11 mouse cellular contexts compared by ENCODE assay signal in the genomic region with DNA sequence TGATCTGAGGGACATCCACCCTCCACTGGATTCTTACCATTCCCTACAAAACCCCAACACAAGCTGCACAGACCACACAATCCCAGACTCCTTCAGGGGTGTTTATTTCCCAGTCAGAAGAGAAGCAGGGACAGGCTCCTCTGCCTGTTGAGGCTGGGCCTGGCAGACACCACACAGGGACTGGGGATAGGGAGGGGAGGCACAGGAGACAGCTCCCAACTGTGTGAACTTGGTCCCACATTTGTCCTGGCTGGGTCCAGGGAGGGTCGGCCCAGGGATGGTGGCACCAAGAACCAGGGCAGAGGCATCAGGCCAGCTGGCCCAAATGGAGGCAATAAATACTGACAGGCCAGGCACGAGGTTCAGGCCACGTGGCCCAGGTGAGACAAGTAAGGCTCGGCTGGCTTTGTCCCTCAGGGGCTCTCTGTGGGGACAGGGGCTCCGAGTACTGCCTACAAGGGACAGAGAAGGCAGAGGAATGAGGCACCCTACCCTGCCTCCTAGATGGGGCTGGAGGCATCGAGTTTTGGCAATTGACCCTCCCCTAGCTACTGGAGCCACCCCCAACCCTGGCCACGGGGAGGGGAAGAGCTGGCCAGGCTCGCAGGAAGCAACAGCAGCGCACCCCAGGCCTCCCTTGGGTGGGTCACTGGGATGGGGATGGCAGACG. TPM values are rescaled to one million over a fixed set of nuclear protein-coding genes. Genes with fewer than 3 reads are reported as not detected.
DNase-seq lines count a peak whose midpoint lies in the region; ATAC-seq and TF ChIP-seq lines count a peak whose summit lies in the region.
"Had no signal": no experiment of that assay in that cellular context is flagged by ENCODE, and none has a peak within 500 bp of the region (broad histone marks: within the 10 kb centered on the region; RNA-seq: fewer than 3 reads in every experiment).

No protein-coding gene starts in this region.

- H3K9ac ChIP-seq in neural tube, embryonic 15.5 days (replicated peaks): 0 out of 2 replicates have a peak overlapping the region, but pooled peaks have one; percentile 7

- no peak overlapping the region for H3K4me3 ChIP-seq in cerebellum, adult 2 months (replicated peaks; ENCODE audit: insufficient read depth, low read depth, low read length)
- H3K4me3 ChIP-seq in megakaryocyte, embryonic 14.5 days (replicated peaks): peak overlapping the region; percentile 71
- H3K4me3 ChIP-seq in neural tube, embryonic 15.5 days (replicated peaks): no peak overlapping the region

- TF ChIP-seq POLR2A in cerebellum, adult 2 months (IDR thresholded peaks at IDR 0.05; ENCODE audit: borderline replicate concordance, insufficient read depth, low read length): no peak

- DNase-seq in cerebellum, adult 9-11 months: peak; percentile 61
- DNase-seq in cerebellum, adult 2 months: no peak
- peak; percentile 33 for DNase-seq in kidney, postnatal 10 days
- DNase-seq in urinary bladder, postnatal 25 days (ENCODE audit: low spot score): no peak
- no peak for DNase-seq in ovary, postnatal 10 days (ENCODE audit: low spot score)

- H3K27me3 ChIP-seq in cerebellum, adult 2 months (ENCODE audit: control insufficient read depth, insufficient read depth, low read length): no peaks in the 10 kb centered on the region
- H3K27me3 ChIP-seq in megakaryocyte, embryonic 14.5 days (replicated peaks): no peaks in the 10 kb centered on the region
- no peaks in the 10 kb centered on the region for H3K27me3 ChIP-seq in neural tube, embryonic 15.5 days (replicated peaks)

- H3K27ac ChIP-seq in cerebellum, adult 2 months (ENCODE audit: insufficient read depth, low read length): no peak overlapping the region
- no peak overlapping the region for H3K27ac ChIP-seq in neural tube, embryonic 15.5 days (replicated peaks)

- H3K9me3 ChIP-seq in megakaryocyte, embryonic 14.5 days: no peaks in the 10 kb centered on the region
- no peaks in the 10 kb centered on the region for H3K9me3 ChIP-seq in neural tube, embryonic 15.5 days (replicated peaks)

- H3K4me1 ChIP-seq in cerebellum, adult 2 months (ENCODE audit: control insufficient read depth, insufficient read depth, low read length): peaks cover 13% of the 10 kb centered on the region
- H3K4me1 ChIP-seq in megakaryocyte, embryonic 14.5 days: peaks cover 78% of the 10 kb centered on the region
- H3K4me1 ChIP-seq in neural tube, embryonic 15.5 days: peaks cover 41% of the 10 kb centered on the region

- TF ChIP-seq CTCF in cerebellum, adult 2 months (IDR thresholded peaks at IDR 0.05; ENCODE audit: borderline replicate concordance, insufficient read depth, low read depth, low read length): no peak

- no peak overlapping the region for H3K4me2 ChIP-seq in neural tube, embryonic 15.5 days

- ATAC-seq in megakaryocyte, adult 5-6 weeks (ENCODE audit: poor library complexity, severe bottlenecking): no peak
- no peak for ATAC-seq in neural tube, embryonic 15.5 days (ENCODE audit: low FRiP score)
- ATAC-seq: activated CD4-positive, CD25-positive, alpha-beta regulatory T cell, adult 4 months had no signal

- WGBS in cerebellum, adult 2 months: 54% methylated on average over 10 of the region's 10 CpGs
- 84% methylated on average over 10 of the region's 10 CpGs for WGBS in neural tube, embryonic 15.5 days

- H3K36me3 ChIP-seq in megakaryocyte, embryonic 14.5 days (replicated peaks; ENCODE audit: low read length): peaks cover 46% of the 10 kb centered on the region
- H3K36me3 ChIP-seq in neural tube, embryonic 15.5 days: peaks cover 25% of the 10 kb centered on the region

RNA-seq across cellular contexts. Expression of a gene that starts 3.3 kb away (rescaled TPM):
- polyA plus RNA-seq in cerebellum, adult 2 months (2012; rRNA removed): 288 and 305 TPM in 2 replicates
- 1,582 and 1,923 TPM in 2 replicates for polyA plus RNA-seq in megakaryocyte, embryonic 14.5 days (2012; ENCODE audit: insufficient read depth, low replicate concordance)
- total RNA-seq in megakaryocyte, adult 5-6 weeks (2015): 506 and 521 TPM in 2 replicates
- 226 and 275 TPM in 2 replicates for total RNA-seq in megakaryocyte, adult 5-6 weeks (2017)
- 488 and 542 TPM in 2 replicates for polyA plus RNA-seq in neural tube, embryonic 15.5 days (2015; fragmentation: Nextera tagmentation; extraction: Ambion mirVana)

RNA-seq across cellular contexts. Expression of a gene that starts 5.1 kb away (rescaled TPM):
- 98.4 and 105 TPM in 2 replicates for polyA plus RNA-seq in cerebellum, adult 2 months (2012; rRNA removed)
- polyA plus RNA-seq in megakaryocyte, embryonic 14.5 days (2012; ENCODE audit: insufficient read depth, low replicate concordance): 1,223 and 1,872 TPM in 2 replicates
- 301 and 325 TPM in 2 replicates for total RNA-seq in megakaryocyte, adult 5-6 weeks (2015)
- total RNA-seq in megakaryocyte, adult 5-6 weeks (2017): 587 and 590 TPM in 2 replicates
- 282 and 351 TPM in 2 replicates for polyA plus RNA-seq in neural tube, embryonic 15.5 days (2015; fragmentation: Nextera tagmentation; extraction: Ambion mirVana)

RNA-seq across cellular contexts. Expression of a gene that starts 20.0 kb away (rescaled TPM):
- 42.6 and 51.8 TPM in 2 replicates for polyA plus RNA-seq in cerebellum, adult 2 months (2012; rRNA removed)
- 25.9 and 253 TPM in 2 replicates for polyA plus RNA-seq in megakaryocyte, embryonic 14.5 days (2012; ENCODE audit: insufficient read depth, low replicate concordance)
- total RNA-seq in megakaryocyte, adult 5-6 weeks (2015): 143 and 149 TPM in 2 replicates
- 171 and 196 TPM in 2 replicates for total RNA-seq in megakaryocyte, adult 5-6 weeks (2017)
- 219 and 265 TPM in 2 replicates for polyA plus RNA-seq in neural tube, embryonic 15.5 days (2015; fragmentation: Nextera tagmentation; extraction: Ambion mirVana)

RNA-seq across cellular contexts. Expression of a gene that starts 20.1 kb away (rescaled TPM):
- polyA plus RNA-seq in cerebellum, adult 2 months (2012; rRNA removed): 168 and 178 TPM in 2 replicates
- 247 and 315 TPM in 2 replicates for polyA plus RNA-seq in megakaryocyte, embryonic 14.5 days (2012; ENCODE audit: insufficient read depth, low replicate concordance)
- total RNA-seq in megakaryocyte, adult 5-6 weeks (2015): 79.9 and 90.6 TPM in 2 replicates
- 30.0 and 32.3 TPM in 2 replicates for total RNA-seq in megakaryocyte, adult 5-6 weeks (2017)
- 206 and 208 TPM in 2 replicates for polyA plus RNA-seq in neural tube, embryonic 15.5 days (2015; fragmentation: Nextera tagmentation; extraction: Ambion mirVana)

RNA-seq across cellular contexts. Expression of a gene that starts 27.2 kb away (rescaled TPM):
- polyA plus RNA-seq in cerebellum, adult 2 months (2012; rRNA removed): not detected in 2 replicates
- polyA plus RNA-seq in megakaryocyte, embryonic 14.5 days (2012; ENCODE audit: insufficient read depth, low replicate concordance): 0.25 TPM in 1 of 2 replicates, not detected in the other
- total RNA-seq in megakaryocyte, adult 5-6 weeks (2015): not detected in 2 replicates
- total RNA-seq in megakaryocyte, adult 5-6 weeks (2017): not detected in 2 replicates
- polyA plus RNA-seq in neural tube, embryonic 15.5 days (2015; fragmentation: Nextera tagmentation; extraction: Ambion mirVana): 0.69 and 14.1 TPM in 2 replicates
- total RNA-seq: neutrophil, adult 5-6 weeks had no signal
- polyA plus RNA-seq: activated CD4-positive, CD25-positive, alpha-beta regulatory T cell, adult 4 months; cortical plate, adult 2 months had no signal

Comparison
In these comparisons a context has a peak if more than half of its experiments do, and no peak if none do; other contexts are left out.
1. DNase-seq: peak in cerebellum, adult 9-11 months (single experiment) and kidney, postnatal 10 days (single experiment); none in cerebellum, adult 2 months (0 of 2), urinary bladder, postnatal 25 days (single experiment) and ovary, postnatal 10 days (single experiment).